Mouse (Mus musculus): ENCODE measurements around the gene Appl2.

- TF ChIP-seq POLR2A (IDR thresholded peaks at IDR 0.05; ENCODE audit: insufficient read length, low read depth): no peak
- TF ChIP-seq USF1 (IDR thresholded peaks at IDR 0.05; ENCODE audit: low read depth): no peak
- TF ChIP-seq MAX (IDR thresholded peaks at IDR 0.05; ENCODE audit: low read depth): no peak
- no peak for TF ChIP-seq POLR2AphosphoS2 (IDR thresholded peaks at IDR 0.05; ENCODE audit: insufficient read length, low read depth)
- no peak for TF ChIP-seq TCF12 (IDR thresholded peaks at IDR 0.05; ENCODE audit: insufficient read depth, poor library complexity, severe bottlenecking)
- TF ChIP-seq CEBPB (IDR thresholded peaks at IDR 0.05; ENCODE audit: insufficient read depth, poor library complexity, severe bottlenecking): no peak
- no peak for TF ChIP-seq MYOD1 (IDR thresholded peaks at IDR 0.05; ENCODE audit: control insufficient read depth in 1 of 3, insufficient read length in 2 of 3, low read depth in 2 of 3)
Measured at GRCm38 (mm10) chr10:83607111-83607510, 41.4 kb downstream of the Appl2 start.
